Mouse (Mus musculus): Measurements from ENCODE around the gene Tmem235. TPM values are rescaled to one million over a fixed set of nuclear protein-coding genes. Genes with fewer than 3 reads are reported as not detected.
"Not testable (repeated sequence)": the region's sequence is repeated elsewhere in the genome, so short reads cannot be mapped to it uniquely, and the experiment has no call there.

Gene Tmem235
- total RNA-seq, 1 experiment from 2014 or later: not detected

DNA sequence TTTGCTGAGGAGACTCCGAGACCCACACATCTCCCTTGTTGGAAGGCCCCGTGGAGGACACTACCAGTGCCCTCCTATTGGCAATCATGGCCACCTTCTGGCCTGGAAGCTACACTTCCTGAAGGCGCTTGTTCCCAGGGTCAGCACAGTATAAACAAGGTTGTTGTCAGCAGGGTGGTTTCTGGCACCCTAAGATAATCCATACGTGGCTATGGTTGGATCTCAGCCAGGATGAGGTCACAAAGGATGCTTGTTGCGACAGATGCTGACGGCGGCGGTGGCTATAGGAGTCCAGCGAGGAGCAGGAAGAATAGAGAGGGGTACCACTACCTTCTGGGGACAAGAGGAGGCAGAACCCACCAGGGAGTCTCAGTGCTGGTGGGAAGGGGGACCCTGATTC, 30.2 kb upstream of the Tmem235 start:
- ATAC-seq (replicated peaks; ENCODE audit: low read depth, poor library complexity, severe bottlenecking): no peak

DNA sequence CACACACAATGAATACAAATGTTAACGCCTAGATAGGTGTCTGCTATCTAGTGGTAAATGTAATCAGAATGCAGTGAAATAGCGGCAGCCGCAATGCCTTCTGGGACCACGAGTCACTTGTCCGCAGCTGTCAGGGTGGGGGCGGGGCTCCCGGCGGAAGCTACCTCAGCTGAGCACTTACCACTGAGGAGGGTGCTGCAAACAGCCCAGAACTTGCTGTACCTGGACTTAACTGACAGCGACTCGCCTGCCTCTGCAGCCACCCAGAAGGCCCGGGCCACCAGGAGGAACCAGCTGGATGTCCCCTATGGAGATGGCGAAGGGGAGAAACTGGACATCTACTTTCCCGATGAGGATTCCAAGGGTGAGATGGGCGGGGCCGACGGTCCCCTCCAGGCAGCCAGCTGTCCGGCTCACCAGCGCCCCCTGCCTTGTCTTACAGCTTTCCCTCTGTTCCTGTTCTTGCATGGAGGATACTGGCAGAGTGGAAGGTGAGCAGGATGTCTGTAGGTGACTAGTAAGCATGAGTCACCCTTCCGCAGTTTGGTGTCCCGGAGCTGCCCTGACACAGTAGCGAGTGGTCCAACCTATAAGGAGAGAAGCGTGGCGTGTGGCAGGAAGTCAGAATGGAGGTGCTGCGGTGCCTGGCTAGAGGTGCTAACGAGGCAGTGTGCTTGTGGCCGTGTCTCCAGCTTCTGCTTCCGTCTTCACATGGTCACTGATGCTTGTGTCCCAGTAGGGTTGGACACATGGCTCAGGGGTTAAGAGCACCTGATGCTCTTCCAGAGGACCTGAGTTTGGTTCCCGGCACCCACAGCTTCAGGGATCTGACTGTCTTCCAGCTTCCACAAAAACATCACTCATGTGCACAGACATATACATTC, 28.2 kb upstream of the Tmem235 start:
- ATAC-seq (replicated peaks; ENCODE audit: low read depth, poor library complexity, severe bottlenecking): peak; percentile 64

DNA sequence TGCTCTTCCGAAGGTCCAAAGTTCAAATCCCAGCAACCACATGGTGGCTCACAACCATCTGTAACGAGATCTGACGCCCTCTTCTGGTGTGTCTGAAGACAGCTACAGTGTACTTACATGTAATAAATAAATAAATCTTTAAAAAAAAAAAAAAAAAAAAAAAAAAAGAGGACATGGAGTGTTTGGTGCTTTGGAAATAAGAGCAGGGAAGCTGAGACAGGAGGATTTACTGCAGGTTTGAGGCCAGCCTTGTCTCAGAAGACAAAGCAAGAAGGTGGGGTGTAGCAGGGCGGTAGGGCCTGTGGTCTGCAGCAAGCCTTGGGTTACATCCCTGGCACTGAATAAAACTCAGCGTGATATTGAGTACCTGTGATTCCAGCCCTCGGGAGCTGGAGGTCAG, 27.0 kb upstream of the Tmem235 start:
- ATAC-seq (replicated peaks; ENCODE audit: low read depth, poor library complexity, severe bottlenecking): not testable (repeated sequence)

DNA sequence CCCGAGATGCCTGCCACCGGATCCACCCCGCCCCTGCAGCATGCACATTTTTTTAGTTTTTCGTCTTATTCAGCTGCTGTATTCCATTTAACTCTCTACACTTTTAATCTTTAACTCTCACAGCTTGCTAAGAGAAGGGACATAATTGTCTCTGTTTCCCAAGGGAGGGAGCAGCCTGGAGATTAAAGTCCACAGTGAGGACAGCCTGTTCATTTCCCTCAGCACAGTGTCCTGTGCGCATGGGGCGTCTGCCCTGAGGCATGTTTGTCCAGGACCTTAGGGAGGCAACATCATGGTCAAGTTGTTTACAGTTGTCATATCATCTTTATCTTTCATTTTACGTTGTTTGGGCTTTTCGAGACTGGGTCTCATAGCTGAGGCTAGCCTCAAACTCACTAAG, 26.5 kb upstream of the Tmem235 start:
- ATAC-seq (replicated peaks; ENCODE audit: low read depth, poor library complexity, severe bottlenecking): no peak

DNA sequence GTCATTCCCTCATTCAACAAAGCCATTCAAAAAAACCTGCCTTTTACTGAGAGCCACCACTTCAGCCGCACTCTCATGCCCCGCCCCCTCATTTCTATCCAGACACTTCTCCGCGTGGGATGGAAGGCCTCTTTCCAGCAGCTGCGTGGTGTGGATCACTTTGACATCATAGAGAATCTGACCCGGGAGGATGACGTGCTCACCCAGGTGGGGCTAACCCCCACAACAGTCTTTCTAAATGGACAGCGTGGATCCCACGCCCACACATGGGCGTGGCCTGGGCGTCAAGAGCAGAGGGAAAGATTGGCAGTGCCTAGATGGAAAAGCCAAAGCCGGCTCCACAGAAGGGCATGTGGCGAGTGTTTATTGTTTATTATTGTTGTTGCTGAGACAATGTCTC, 24.2 kb upstream of the Tmem235 start:
- no peak for ATAC-seq (replicated peaks; ENCODE audit: low read depth, poor library complexity, severe bottlenecking)

DNA sequence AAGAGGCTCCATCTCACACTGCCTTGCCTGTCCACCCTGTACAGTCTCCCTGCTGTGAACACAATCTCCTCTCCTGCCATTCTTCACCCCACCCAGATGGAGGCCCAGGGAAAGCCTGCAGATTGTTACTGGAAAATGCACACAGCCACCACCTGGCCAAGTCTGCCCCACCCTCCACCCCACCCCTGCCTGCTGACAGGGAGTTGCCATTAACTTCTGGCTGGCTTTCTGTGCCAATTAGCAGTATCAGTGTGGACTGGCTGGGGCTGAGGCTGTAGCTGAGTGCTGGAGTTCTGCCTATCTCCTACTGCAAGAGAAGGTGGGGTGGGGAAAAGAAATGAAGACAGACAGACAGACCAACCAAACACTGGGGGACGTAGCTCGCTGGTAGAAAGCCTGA, 22.0 kb upstream of the Tmem235 start:
- ATAC-seq (replicated peaks; ENCODE audit: low read depth, poor library complexity, severe bottlenecking): peak; percentile 61

DNA sequence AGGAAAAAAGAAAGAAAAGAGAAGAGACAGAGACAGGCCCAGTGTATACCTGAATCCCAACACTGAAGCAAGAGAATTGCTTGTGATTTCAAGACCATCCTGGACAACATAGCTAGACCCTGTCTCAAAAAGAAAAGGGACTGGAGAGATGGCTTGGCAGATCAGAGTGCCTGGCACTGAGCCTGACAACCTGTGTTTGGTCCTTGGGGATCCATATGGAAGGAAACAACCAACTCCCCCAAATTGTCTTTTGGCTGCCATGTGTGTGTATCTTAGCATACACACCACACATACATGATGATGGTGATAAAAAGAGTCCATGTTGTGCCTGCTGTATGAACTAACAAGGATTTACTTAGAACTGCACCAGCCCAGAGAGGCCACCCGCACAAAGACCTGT, 21.5 kb upstream of the Tmem235 start:
- no peak for ATAC-seq (replicated peaks; ENCODE audit: low read depth, poor library complexity, severe bottlenecking)

DNA sequence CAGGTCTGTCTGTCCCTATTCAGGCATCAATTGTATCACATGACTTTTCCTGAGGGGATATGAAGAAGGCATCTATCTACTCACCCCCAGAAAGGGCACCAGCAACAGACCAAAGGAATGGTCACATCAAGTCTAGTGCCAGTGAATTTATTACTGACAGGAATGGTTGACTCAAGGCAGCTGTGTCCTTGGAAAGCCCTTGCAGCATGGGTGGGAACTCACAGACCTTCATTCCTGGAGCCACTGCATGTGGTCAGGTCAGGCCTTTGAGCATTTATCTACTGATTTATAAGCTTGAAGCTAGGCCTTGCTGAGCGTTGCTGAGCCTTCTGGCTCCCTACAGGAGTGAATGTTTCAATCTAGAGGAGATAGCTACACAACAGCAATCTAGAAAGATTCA, 19.6 kb upstream of the Tmem235 start:
- no peak for ATAC-seq (replicated peaks; ENCODE audit: low read depth, poor library complexity, severe bottlenecking)

DNA sequence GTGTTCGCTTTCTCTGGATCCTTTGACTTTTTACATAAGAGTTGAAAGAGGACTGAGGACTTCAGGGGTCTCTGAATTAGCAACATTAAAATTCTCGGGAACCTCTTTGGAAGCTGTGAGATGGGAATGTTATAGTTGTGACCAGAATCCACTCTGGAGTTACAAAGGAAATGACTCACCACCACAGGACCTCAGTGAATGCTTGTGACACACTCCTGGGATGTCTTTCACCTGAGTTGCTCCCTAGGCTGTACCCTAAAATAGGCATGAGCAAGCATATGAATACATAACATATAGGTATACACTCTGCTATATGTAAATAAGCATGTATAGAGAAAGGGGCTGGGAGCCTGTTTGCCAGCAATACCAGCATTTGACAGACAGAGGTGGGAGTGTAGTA, 17.1 kb upstream of the Tmem235 start:
- no peak for ATAC-seq (replicated peaks; ENCODE audit: low read depth, poor library complexity, severe bottlenecking)

DNA sequence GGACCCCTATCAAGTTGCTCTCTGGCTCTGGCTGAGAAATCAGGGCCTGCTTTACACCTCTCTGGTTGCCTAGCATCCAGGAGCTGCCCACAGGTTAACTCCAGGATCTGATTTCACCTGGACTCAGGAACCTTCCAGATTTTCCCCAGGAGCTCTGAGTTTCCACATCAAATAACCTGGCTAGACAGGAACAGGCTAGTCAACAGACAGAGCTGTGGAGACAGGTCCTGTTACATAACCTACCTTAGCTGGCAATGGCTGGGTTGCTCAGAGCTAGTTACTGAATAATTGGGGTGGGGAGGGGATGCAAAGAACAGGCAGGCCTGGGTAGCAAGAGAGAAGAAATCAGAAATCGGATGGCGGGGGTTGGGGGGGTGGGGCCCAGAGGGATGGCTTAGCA, 15.6 kb upstream of the Tmem235 start:
- no peak for ATAC-seq (replicated peaks; ENCODE audit: low read depth, poor library complexity, severe bottlenecking)

DNA sequence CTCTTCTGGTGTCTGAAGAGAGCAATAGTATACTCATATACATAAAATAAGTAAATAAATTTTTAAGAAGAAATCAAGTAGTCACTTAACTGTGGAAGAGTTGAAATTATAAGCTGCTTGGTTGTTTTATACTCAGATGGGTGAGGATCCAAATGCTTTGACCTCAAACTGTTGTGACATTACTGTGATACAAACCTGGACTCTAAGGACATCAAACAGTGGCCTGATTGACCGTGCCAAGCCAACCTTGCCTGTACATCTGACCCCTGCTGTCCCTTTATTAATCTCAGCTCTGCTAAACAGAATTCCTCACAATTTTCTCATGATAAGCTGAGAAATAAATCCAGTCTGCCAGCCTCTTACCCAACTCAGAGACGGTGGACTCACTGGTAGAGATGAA, 14.9 kb upstream of the Tmem235 start:
- ATAC-seq (replicated peaks; ENCODE audit: low read depth, poor library complexity, severe bottlenecking): no peak

DNA sequence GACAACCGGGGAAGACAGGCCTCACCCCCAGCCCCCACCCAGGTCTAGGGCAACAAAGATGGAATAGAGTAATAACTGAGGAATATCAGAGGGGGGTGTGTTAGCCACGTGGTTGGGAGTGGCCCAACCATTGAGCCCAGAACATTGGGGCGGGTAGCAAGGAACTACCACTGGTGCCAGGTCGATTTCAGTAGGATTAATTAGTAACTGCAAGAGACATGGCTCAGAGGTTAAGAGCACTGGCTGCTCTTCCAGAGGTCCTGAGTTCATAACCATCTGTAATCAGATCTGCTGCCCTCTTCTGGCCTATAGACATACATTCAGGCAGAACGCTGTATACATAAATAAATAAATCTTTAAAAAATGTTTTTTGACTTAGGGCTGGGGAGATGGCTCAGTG, 13.9 kb upstream of the Tmem235 start:
- no peak for ATAC-seq (replicated peaks; ENCODE audit: low read depth, poor library complexity, severe bottlenecking)

DNA sequence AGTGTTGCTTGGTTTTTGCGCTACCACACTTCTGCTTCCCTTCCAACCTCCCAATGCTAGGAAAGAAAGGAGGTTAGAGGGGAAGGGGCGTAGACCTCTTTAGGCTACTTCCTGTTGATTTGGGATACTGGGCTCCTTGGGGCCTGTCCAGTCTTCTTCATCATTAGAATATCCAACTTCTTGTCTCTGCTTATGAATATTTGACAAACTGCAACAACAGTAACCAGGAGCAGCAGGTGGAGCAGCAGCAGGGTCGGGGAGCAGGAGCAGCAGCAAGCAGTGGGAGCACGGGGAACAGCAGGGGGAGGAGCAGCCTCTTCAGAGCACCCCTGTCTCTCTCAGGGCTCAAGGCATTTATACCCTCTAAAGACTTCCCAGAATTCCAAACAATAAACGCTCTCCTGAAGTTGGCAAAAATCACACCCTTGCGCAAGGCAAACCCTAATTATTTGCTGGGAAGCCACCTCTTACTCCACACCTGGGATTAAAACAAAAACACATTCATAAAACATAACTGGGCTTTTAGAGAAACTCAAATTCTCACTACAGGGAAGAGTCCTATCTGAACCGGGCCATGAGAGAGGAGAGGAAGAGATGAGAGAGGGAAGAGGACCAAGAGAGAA, 12.8 kb upstream of the Tmem235 start:
- ATAC-seq (replicated peaks; ENCODE audit: low read depth, poor library complexity, severe bottlenecking): no peak

DNA sequence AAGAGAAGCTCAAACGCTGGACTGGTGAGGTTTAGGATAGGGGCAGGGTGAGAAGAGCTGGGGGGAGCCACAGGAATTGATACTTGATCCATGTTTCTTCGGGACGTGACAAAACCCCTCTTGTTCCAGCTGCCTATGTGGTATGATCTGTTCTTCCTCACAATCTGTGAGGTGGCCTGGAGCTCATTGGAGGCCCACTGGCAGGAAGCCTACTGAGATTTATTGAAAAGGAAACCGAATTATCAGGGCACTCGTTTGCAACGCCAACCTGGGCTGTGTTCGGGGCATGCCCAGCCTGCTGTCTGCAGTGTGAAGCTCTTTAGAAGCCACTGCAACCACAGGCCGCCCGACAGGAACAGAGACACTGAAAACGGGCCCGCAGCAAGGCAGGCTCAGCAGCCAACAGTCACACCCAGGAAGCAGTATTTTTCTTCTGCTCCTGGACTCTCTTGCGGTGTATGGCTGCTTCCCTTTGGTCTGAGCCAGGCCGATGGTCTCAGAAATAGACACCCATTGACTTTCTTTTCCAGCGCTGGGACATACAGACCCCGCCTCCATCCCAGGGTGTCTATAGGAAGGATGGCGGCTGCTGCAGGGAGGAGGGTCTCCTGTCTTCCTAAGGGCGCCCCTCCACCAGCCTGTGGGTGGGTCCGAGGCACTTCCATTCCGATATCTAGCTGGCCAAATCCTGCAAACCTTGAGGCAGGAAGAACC, 12.1 kb upstream of the Tmem235 start:
- ATAC-seq (replicated peaks; ENCODE audit: low read depth, poor library complexity, severe bottlenecking): peak; percentile 42

DNA sequence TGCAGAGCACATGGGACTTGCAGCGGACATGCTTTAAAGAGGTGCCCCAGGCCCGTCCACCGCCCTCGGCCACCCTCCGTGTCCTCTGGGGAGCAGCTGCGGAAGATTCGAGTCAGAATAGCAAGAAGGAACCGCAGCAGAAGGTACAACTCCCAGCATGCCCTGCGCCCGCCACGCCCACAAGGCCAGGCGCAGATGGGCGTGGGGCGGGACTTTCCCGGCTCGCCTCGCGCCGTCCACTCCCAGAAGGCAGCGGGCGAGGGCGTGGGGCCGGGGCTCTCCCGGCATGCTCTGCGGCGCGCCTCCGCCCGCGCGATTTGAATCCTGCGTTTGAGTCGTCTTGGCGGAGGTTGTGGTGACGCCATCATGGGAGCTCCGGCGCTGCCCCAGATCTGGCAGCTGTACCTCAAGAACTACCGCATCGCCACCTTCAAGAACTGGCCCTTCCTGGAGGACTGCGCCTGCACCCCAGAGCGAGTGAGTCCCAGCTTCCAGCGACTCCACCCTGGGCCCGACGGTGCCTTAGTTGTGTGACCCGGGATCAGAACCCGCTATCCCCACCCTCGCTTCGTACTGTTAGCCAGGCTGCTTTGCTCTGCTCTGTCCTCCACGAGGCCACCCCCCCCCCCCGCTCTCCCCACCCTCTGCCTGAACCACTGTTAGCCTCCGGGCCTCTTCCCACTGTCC, 11.4 kb upstream of the Tmem235 start, which contains the start of gene Birc5:
Gene Birc5 (plus strand): TSS at position 267 of the 687 bp plus-strand sequence.
- ATAC-seq (replicated peaks; ENCODE audit: low read depth, poor library complexity, severe bottlenecking): peak; percentile 94

DNA sequence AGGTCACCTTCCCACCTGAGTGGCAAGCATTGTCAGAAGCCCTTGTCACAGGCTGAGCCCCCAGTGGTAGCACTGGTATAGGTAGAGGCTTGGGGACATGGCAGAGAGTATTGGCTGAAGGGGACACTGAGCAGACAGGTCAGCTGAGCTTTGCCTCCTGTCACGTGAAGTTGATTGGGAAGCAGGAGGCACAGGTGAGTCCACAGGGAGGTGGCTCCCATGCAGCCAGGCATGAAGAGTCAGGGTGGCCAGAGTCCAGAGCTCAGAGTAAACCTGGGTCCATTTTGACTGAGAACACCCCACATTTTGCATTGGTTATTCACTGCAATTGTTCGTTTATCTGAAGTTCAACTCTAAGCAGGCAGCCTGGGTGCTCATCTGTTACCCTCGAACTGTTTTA, 7.7 kb upstream of the Tmem235 start:
- no peak for ATAC-seq (replicated peaks; ENCODE audit: low read depth, poor library complexity, severe bottlenecking)

DNA sequence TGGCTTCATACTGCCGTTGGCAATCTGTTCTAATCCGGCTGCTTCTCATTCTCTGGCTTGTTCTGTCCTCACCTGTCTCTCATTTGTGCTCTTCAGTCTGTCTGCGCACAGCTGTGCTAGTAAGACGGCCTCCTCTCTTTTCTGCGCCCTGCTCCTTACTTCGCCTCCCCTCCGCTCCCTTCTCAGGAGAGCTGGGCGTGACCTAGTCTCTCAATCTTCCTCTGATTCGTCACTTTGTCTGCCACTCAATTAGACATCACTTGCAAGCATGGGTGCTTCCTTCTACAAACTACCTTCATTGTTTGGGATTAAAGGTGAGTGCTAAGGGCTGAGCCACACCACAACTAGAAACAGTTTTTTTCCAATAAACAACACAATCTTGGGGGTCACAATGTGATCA, 6.3 kb upstream of the Tmem235 start:
- ATAC-seq (replicated peaks; ENCODE audit: low read depth, poor library complexity, severe bottlenecking): no peak

DNA sequence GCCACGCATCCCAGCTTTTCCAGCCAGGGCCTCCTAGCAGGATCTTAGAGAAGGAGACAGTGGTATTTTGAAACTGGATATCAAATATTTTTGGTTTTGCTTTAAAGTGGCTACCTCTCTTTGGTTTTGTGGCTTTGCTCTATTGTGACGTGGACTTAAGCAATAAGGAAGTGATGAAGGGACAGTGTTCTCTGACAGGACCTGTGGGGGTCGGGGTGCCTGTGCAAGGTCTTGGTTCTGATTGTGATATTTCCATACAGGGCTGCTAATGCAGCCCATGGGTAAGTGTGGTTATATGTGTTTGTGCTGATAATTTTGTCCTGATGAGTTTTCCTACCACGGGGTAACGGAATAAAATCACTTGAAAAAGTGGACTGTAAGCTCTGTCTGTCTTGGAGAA, 5.2 kb upstream of the Tmem235 start:
- no peak for ATAC-seq (replicated peaks; ENCODE audit: low read depth, poor library complexity, severe bottlenecking)

DNA sequence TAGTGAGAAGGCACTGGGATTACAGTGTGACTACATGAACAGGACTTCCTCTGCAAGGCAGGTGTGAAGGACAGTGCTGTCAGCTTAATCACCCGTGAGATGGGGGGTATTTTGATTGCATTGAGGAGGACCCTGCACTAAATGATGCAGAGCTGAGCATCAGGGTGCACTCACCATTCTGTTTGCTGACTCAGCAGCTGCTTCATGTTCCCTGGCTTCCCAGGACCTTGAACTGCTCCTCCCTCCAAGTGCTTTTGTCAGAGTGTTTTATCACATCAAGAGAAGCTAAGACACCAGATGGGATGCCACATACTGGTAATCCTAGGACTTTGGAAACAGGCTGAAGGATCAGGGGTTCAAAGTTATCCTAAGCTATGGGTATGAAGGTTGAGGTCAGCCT, 4.6 kb upstream of the Tmem235 start:
- ATAC-seq (replicated peaks; ENCODE audit: low read depth, poor library complexity, severe bottlenecking): no peak

DNA sequence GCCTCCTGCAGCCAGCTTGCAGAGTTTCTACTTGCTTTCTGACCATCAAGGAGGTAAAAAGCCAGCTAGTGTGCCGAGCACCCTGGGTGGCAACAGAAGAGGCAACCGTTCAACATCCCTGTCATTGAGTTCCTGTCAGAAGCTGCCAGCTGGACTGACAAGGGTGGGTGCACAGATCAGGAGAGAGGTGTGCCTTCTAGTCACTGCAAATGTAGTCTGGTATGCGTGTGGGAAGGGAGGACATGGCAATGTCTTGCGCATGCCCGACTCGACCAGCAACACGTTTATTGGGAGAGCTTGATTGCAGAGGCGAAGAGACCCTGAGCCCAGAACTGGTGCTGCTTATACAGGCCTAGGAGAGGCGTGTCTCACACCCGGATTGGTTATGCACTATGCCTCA, 3.1 kb upstream of the Tmem235 start:
- no peak for ATAC-seq (replicated peaks; ENCODE audit: low read depth, poor library complexity, severe bottlenecking)

DNA sequence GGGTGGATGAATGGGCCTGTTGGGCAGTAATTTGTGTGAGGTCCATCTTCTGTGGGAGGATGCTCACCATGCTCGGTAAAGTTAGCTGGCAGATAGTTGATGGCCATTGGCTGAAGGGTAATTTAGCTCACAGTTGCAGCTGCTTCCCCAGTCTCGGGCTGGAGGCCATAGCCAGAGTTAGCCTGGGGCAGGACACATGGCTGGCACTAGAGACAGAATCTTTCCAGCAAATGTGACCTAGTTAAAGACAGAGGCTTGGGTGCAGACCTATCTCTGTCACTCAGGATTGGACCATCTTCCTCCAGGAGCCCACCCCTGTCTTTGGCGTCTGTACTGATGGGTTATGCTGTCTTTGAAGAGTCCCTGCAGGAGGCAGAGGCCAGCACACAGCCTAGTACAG, 2.2 kb upstream of the Tmem235 start:
- no peak for ATAC-seq (replicated peaks; ENCODE audit: low read depth, poor library complexity, severe bottlenecking)
